Comparison of ENCODE assay signal across 9 mouse cellular contexts in genomic region chr4:136282621-136283480, GRCm38 (mm10). TPM values are rescaled to one million over a fixed set of nuclear protein-coding genes. Genes with fewer than 3 reads are reported as not detected.
A peak's percentile ranks its signal among the peaks of the same experiment; 100 is the strongest.
DNase-seq lines count a peak whose midpoint lies in the region; ATAC-seq and TF ChIP-seq lines count a peak whose summit lies in the region.
"Had no signal": no experiment of that assay in that cellular context is flagged by ENCODE, and none has a peak within 500 bp of the region (broad histone marks: within the 10 kb centered on the region; RNA-seq: fewer than 3 reads in every experiment).

No protein-coding gene starts in this region.

- 45% methylated on average over 10 of the region's 10 CpGs for WGBS in heart, embryonic 13.5 days
- 15% methylated on average over 10 of the region's 10 CpGs for WGBS in midbrain, postnatal 0 days

- no peak for ATAC-seq in heart, embryonic 13.5 days (ENCODE audit: extremely low read depth, insufficient number of reproducible peaks, low FRiP score, low TSS enrichment)
- no peak for ATAC-seq in midbrain, postnatal 0 days (ENCODE audit: low FRiP score)
- ATAC-seq in activated CD4-positive, CD25-positive, alpha-beta regulatory T cell, adult 4 months, result no peak

- peaks cover 14% of the 10 kb centered on the region for H3K36me3 ChIP-seq in heart, embryonic 13.5 days
- 0 out of 2 replicates have a peak, but pooled peaks cover 2% of the 10 kb centered on the region for H3K36me3 ChIP-seq in midbrain, postnatal 0 days (ENCODE audit: insufficient read depth, low read length)

- no peaks in the 10 kb centered on the region for H3K9me3 ChIP-seq in heart, embryonic 13.5 days
- no peaks in the 10 kb centered on the region for H3K9me3 ChIP-seq in midbrain, postnatal 0 days (ENCODE audit: low read length)

- H3K9ac ChIP-seq in heart, embryonic 13.5 days, result peak overlapping the region; percentile 68
- 0 out of 2 replicates have a peak overlapping the region, but pooled peaks have one; percentile 14 for H3K9ac ChIP-seq in midbrain, postnatal 0 days (replicated peaks; ENCODE audit: low read length, poor library complexity, severe bottlenecking)

- peak overlapping the region; percentile 99 for H3K27ac ChIP-seq in heart, embryonic 13.5 days (replicated peaks)
- H3K27ac ChIP-seq in midbrain, postnatal 0 days (ENCODE audit: low read depth, low read length), result peak overlapping the region; percentile 93

- H3K4me3 ChIP-seq in heart, embryonic 13.5 days, result no peak overlapping the region
- H3K4me3 ChIP-seq in midbrain, postnatal 0 days (ENCODE audit: low read depth, low read length), result no peak overlapping the region

- no peak for TF ChIP-seq CTCF in midbrain, postnatal 0 days (IDR thresholded peaks at IDR 0.05)

- H3K4me2 ChIP-seq in heart, embryonic 13.5 days, result peak overlapping the region; percentile 94
- no peak overlapping the region for H3K4me2 ChIP-seq in midbrain, postnatal 0 days (ENCODE audit: low read depth, low read length, poor library complexity, severe bottlenecking)

- H3K4me1 ChIP-seq in heart, embryonic 13.5 days, result peaks cover 47% of the 10 kb centered on the region
- peaks cover 10% of the 10 kb centered on the region; the same call in 1 of the 2 replicates for H3K4me1 ChIP-seq in midbrain, postnatal 0 days (ENCODE audit: insufficient read depth, low read length)

- peak; percentile 34 for DNase-seq in gastrocnemius, postnatal 25 days
- no peak for DNase-seq in gastrocnemius, postnatal 10 days
- peak; percentile 36 to 47 for DNase-seq in kidney, postnatal 36 days
- DNase-seq in midbrain, postnatal 0 days (ENCODE audit: low spot score), result no peak
- DNase-seq in adrenal gland, postnatal 25 days, result no peak
- DNase-seq in natural killer cell, adult 2 months (ENCODE audit: low spot score in 2 of 2), result no peak

- H3K27me3 ChIP-seq in heart, embryonic 13.5 days (replicated peaks), result 0 out of 2 replicates have a peak, but pooled peaks cover 2% of the 10 kb centered on the region
- no peaks in the 10 kb centered on the region for H3K27me3 ChIP-seq in midbrain, postnatal 0 days (ENCODE audit: insufficient read depth, low read length)

RNA-seq across cellular contexts. Expression of gene Zfp46, which starts 1.6 kb away (rescaled TPM):
- total RNA-seq in gastrocnemius, postnatal 25 days (2021), result 10 to 100 TPM; 25.4 to 26.1 TPM
- 10 to 100 TPM; 44.5 to 48.7 TPM for total RNA-seq in gastrocnemius, postnatal 10 days (2021)
- polyA plus RNA-seq in heart, embryonic 13.5 days (2015; fragmentation: Nextera tagmentation; extraction: Ambion mirVana), result 18.3 and 19.7 TPM in 2 replicates
- 53.8 and 66.9 TPM in 2 replicates for total RNA-seq in midbrain, postnatal 0 days (2014; rRNA removed)
- 27.2 and 27.7 TPM in 2 replicates for polyA plus RNA-seq in midbrain, postnatal 0 days (2015; fragmentation: Nextera tagmentation; extraction: Ambion mirVana)
- polyA plus RNA-seq in activated CD4-positive, CD25-positive, alpha-beta regulatory T cell, adult 4 months (2017; shearing (Covaris generic)), result 1 to 10 TPM; 9.4 to 9.5 TPM
- total RNA-seq in adrenal gland, postnatal 25 days (2021), result 20.0 and 22.0 TPM in 2 replicates

RNA-seq across cellular contexts. Expression of gene Hnrnpr, which starts 27.9 kb away (rescaled TPM):
- 10 to 100 TPM; 19.7 to 20.1 TPM for total RNA-seq in gastrocnemius, postnatal 25 days (2021)
- 10 to 100 TPM; 40.9 to 53.0 TPM for total RNA-seq in gastrocnemius, postnatal 10 days (2021)
- polyA plus RNA-seq in heart, embryonic 13.5 days (2015; fragmentation: Nextera tagmentation; extraction: Ambion mirVana), result 109 and 116 TPM in 2 replicates
- 98.0 and 113 TPM in 2 replicates for total RNA-seq in midbrain, postnatal 0 days (2014; rRNA removed)
- polyA plus RNA-seq in midbrain, postnatal 0 days (2015; fragmentation: Nextera tagmentation; extraction: Ambion mirVana), result 157 and 162 TPM in 2 replicates
- 10 to 100 TPM; 80.8 to 97.7 TPM for polyA plus RNA-seq in activated CD4-positive, CD25-positive, alpha-beta regulatory T cell, adult 4 months (2017; shearing (Covaris generic))
- 73.9 and 97.0 TPM in 2 replicates for total RNA-seq in adrenal gland, postnatal 25 days (2021)

RNA-seq across cellular contexts. Expression of gene Tcea3, which starts 35.3 kb away (rescaled TPM):
- total RNA-seq in gastrocnemius, postnatal 25 days (2021), result 100 to 1,000 TPM; 234 to 298 TPM
- 100 to 1,000 TPM; 199 to 247 TPM for total RNA-seq in gastrocnemius, postnatal 10 days (2021)
- 58.8 and 62.7 TPM in 2 replicates for polyA plus RNA-seq in heart, embryonic 13.5 days (2015; fragmentation: Nextera tagmentation; extraction: Ambion mirVana)
- total RNA-seq in midbrain, postnatal 0 days (2014; rRNA removed), result 0.66 and 1.1 TPM in 2 replicates
- 2.7 and 3.1 TPM in 2 replicates for polyA plus RNA-seq in midbrain, postnatal 0 days (2015; fragmentation: Nextera tagmentation; extraction: Ambion mirVana)
- under 1 TPM in 1 of 2 experiments, not detected in 1; 0.58 TPM for polyA plus RNA-seq in activated CD4-positive, CD25-positive, alpha-beta regulatory T cell, adult 4 months (2017; shearing (Covaris generic))
- total RNA-seq in adrenal gland, postnatal 25 days (2021), result 2.3 TPM in 2 replicates
- total RNA-seq: common myeloid progenitor, adult 5-6 weeks had no signal

Comparison
In these comparisons a context has a peak if more than half of its experiments do, and no peak if none do; other contexts are left out.
1. DNase-seq: peak in gastrocnemius, postnatal 25 days (single experiment) and kidney, postnatal 36 days (2 of 2); none in gastrocnemius, postnatal 10 days (single experiment), midbrain, postnatal 0 days (single experiment), adrenal gland, postnatal 25 days (single experiment) and natural killer cell, adult 2 months (0 of 2).
2. RNA of gene Tcea3, which starts 35.3 kb away (total RNA-seq): 234 to 298 TPM in gastrocnemius, postnatal 25 days and 199 to 247 TPM in gastrocnemius, postnatal 10 days; 2.3 TPM in adrenal gland, postnatal 25 days and 0.66 to 1.1 TPM in midbrain, postnatal 0 days; every median in the first group is over 10 times any median in the second.